Mouse (Mus musculus) adrenal gland (tissue): ENCODE data around the gene Usp37.

Experiments used
- intact Hi-C: fragments of 180-260 bp; cut with DNase I; formaldehyde crosslinking; loops from one replicate; pipeline ENCODE4 v1.15.1; 2025

The Usp37 gene

GRCm38 (mm10) chr1:74501106-74501505, 43.0 kb downstream of the Usp37 start:
- intact Hi-C loops = no loop called here

- intact Hi-C loops = no loop called here
Observed at GRCm38 (mm10) chr1:74485792-74486191, 58.3 kb downstream of the Usp37 start.

- intact Hi-C loops = loop anchor here (5.0 kb wide), 1 partner anchor 297 kb away; no protein-coding TSS in a partner anchor
Observed at GRCm38 (mm10) chr1:74460273-74460672, 83.8 kb downstream of the Usp37 start.

GRCm38 (mm10) chr1:74452611-74453045, 91.5 kb downstream of the Usp37 start:
- intact Hi-C loops = loop anchor here (5.0 kb wide), 1 partner anchor 140 kb away; no protein-coding TSS in a partner anchor

- intact Hi-C loops = loop anchor here (10.0 kb wide), 1 partner anchor 240 kb away; no protein-coding TSS in a partner anchor
Observed at GRCm38 (mm10) chr1:74444538-74444937, 99.5 kb downstream of the Usp37 start.

GRCm38 (mm10) chr1:74439166-74439876, 104.8 kb downstream of the Usp37 start:
- intact Hi-C loops = no loop called here

GRCm38 (mm10) chr1:74437702-74438427, 106.2 kb downstream of the Usp37 start:
- intact Hi-C loops = no loop called here

- intact Hi-C loops = no loop called here
Observed at GRCm38 (mm10) chr1:74435563-74435962, 108.5 kb downstream of the Usp37 start.

GRCm38 (mm10) chr1:74434596-74434995, 109.5 kb downstream of the Usp37 start:
- intact Hi-C loops = no loop called here

- intact Hi-C loops = no loop called here
Observed at GRCm38 (mm10) chr1:74433220-74433619, 110.9 kb downstream of the Usp37 start.

- intact Hi-C loops = no loop called here
Observed at GRCm38 (mm10) chr1:74425845-74426244, 118.2 kb downstream of the Usp37 start.

- intact Hi-C loops = no loop called here
Observed at GRCm38 (mm10) chr1:74423147-74423546, 120.9 kb downstream of the Usp37 start.

- intact Hi-C loops = no loop called here
Observed at GRCm38 (mm10) chr1:74419440-74419794, 124.7 kb downstream of the Usp37 start.

- intact Hi-C loops = no loop called here
Observed at GRCm38 (mm10) chr1:74418747-74419439, 125.2 kb downstream of the Usp37 start.

- intact Hi-C loops = no loop called here
Observed at GRCm38 (mm10) chr1:74415143-74415542, 128.9 kb downstream of the Usp37 start.

GRCm38 (mm10) chr1:74412711-74413110, 131.4 kb downstream of the Usp37 start:
- intact Hi-C loops = no loop called here

GRCm38 (mm10) chr1:74411753-74412325, 132.2 kb downstream of the Usp37 start:
- intact Hi-C loops = no loop called here

GRCm38 (mm10) chr1:74408589-74409504, 135.2 kb downstream of the Usp37 start, which contains the start of gene Vil1:
Gene Vil1 (plus strand): TSS chr1:74409376.
- intact Hi-C loops = no loop called here

GRCm38 (mm10) chr1:74404206-74404605, 139.9 kb downstream of the Usp37 start:
- intact Hi-C loops = loop anchor here (5.0 kb wide), 1 partner anchor 43 kb away; no protein-coding TSS in a partner anchor

GRCm38 (mm10) chr1:74401015-74401702, 142.9 kb downstream of the Usp37 start:
- intact Hi-C loops = loop anchor here (5.0 kb wide), 1 partner anchor 46 kb away; no protein-coding TSS in a partner anchor
